Mouse (Mus musculus) lung, adult 2 months (tissue): ENCODE results near the gene Gm45623.

Experiments used
- CTCF ChIP-seq: fragments of 200-500 bp; IDR thresholded peaks from 2 replicates; pipeline ENCODE4 v1.5.1; 2011; ENCODE audit warnings: mild to moderate bottlenecking, low read length, control low read depth; ENCODE audit not compliant: insufficient read depth
- POLR2A ChIP-seq: fragments of 200-500 bp; IDR thresholded peaks from 2 replicates; pipeline ENCODE4 v1.6.1; 2011; ENCODE audit warnings: low read depth, mild to moderate bottlenecking, control low read depth, low read length, borderline replicate concordance; ENCODE audit errors: extremely low read depth

DNA sequence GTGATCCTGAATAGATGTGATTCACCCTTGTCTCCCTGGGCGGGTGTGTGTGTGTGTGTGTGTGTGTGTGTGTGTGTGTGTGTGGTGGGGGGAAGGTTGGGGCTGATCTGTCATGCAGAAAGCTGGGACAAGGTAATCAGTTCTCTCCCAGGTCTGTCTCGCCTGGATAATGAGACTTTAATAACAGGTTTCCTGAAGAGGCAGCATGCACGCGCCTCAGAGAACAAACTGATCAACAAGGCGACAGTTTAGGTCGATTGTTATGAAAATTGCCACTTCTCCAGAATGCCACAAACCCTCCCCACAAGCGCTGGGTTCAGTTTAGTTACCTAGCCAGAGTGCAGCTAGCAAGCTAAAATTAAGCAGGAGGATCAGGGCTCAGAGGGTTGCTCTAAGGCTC, 40.8 kb upstream of the Gm45623 start:
- TF ChIP-seq CTCF (no peak), POLR2A (no peak)
